Mouse (Mus musculus) erythroblast, adult 5-6 weeks (primary cell): ENCODE data around the gene Chrna7. TPM values are rescaled to one million over a fixed set of nuclear protein-coding genes. Genes with fewer than 3 reads are reported as not detected.

Experiments
- ATAC-seq: replicated peaks from 2 replicates; pipeline ENCODE4 v1.8.0; 2016; ENCODE audit warnings: moderate number of reproducible peaks, mild to moderate bottlenecking, moderate TSS enrichment, inconsistent platforms; ENCODE audit not compliant: poor library complexity, low FRiP score, severe bottlenecking
- total RNA-seq, 2 experiments: library from RNA; stranded (forward) in 1 of 2; stranded (reverse) in 1 of 2; fragments of 150-400 nt in 1 of 2; fragments of 200-764, 138-1000 nt in 1 of 2; gene quantifications; 2 replicates each; pipeline versions ENCODE4 v1.2.3 to v1.2.4; 2015 to 2017; ENCODE audit warnings: low replicate concordance in 2 of 2

The Chrna7 gene
- total RNA-seq (2015; ENCODE audit: low replicate concordance) (not detected in 2 replicates), total RNA-seq (2017; ENCODE audit: low replicate concordance) (not detected in 2 replicates)

DNA sequence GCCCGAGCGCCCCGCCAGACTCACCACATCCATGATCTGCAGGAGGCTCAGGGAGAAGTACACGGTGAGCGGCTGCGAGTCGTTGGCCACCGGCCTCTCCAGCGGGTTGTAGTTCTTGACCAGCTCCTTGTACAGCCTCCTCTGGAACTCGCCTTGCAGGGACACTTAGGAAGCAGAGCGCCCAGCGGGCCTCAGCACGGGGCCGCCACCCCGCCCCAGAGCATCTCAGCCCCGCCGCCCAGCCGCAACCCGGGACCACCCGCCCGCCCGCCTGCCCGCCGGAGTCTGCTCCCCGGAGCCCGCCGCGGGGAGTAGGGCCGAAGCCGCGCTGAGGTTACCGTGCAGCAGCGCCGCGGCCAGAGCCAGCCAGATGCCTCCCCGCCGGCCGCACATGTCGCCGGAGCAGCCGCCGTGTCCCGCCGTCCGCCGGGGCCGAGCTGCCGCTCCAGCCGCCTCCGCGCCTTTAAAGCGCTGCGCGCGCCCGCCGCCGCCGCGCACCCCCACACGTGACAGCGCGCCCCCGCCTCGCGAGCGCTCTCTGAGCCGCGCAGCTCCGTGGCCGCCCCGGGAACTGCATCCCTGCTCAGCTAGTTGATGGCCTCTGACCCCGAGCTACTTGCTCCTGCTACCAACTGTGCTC lies at the start of gene Chrna7:
TSS of gene Chrna7 (minus strand) at position 486 of the 640 bp plus-strand sequence.
- no peak for ATAC-seq

DNA sequence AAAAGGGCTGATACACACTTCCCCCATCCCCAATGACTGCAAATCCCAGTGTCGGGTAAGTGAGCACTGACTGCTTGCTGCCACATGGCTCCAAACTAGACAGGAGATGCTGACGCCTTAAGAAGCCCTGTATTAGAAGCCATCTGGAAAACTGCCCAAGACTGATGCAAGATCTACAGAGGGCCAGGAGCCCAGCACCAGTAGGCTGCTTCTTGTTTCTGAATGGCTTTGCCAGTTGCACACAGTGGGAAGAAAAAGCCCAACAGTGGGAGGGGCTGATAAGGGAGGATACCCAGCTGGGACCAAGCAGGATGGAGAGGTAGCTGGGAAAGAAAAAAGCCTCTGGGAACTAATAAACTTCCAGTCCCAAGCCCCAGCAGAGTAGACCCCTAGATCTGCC lies 37.0 kb upstream of the Chrna7 start:
- ATAC-seq: no peak

DNA sequence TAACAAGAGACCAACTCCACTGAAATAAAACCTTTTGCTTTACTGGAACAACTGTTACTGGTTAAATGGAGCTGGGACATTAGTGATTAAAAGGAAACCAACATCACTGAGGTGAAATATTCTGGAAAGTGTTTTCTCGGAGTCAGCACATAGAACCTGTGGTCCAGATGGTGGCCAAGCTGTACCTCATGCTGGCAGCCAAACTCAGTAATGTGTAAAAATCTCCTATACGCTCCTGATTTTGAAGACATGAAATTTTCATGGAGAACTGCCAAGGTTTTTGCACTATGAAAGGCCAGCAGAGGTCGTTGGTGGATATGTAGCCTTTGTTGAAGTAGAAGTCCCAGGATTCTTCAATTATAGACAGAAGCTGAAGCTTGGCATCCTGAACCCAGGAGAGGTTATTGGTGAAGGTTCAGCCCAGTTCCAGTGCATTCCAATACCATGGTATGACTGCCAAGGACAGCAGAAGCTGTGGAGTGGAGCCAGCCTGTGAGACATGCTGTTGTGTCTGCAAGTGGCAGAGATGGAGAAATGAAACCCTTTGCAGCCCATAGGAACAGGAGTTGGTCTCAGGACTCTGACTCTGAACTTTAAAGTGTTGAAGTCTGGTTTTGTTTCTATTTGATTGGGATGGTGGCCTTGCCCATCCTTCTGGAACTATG lies 25.6 kb upstream of the Chrna7 start:
- ATAC-seq: no peak

DNA sequence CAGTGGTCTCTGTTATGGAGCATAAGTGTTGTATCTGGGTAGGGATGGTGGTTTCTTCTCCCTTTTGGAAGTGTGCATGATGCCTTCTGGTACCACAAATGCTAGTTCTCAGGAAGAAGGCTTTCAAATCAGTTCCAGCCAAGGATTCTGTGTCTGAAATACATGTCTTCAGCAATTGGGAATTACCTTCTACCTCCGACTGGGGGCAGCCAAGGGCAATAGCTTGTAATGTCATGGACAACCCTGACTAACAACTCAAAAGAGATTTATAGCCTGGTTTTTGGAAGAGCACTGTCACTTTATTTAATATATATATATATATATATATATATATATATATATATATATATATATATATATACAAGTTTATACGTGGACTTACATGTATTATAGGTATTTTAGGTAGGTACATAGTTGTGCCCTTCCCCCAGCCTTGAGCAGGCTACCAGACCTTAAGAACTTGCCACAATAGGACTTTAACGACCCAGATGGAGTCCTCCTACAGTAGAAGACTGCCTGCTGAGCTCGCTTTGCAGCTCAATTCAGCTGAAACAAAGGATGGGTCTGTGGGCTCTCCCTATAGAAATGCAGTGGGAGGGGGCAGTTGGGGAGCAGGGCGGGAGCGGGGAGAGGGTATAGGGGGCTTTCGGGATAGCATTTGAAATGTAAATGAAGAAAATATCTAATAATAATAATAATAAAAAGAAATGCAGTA lies 12.9 kb upstream of the Chrna7 start:
- ATAC-seq: no peak

DNA sequence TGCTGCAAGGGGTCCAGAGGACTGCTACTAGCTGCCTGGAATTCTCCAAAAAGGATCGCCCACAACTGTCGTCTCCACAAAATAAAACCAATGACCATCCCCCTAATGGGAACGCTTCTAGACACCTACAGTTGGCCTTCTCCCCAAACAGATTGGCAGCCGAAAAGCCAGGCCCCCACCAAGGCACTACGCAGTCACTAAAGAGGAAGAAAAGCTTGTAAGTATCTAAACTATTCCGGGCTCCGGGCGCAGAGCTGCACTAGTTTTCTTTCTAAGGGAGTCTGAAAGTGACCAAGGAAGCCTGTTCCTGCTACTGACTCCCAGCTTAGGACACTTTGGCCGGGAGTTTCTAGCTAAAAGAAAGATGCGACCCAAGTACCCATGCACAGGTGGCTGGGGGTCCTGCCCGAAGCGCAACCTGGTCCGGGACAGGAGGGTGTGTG lies 707 bp downstream of the Chrna7 start:
- no peak for ATAC-seq

DNA sequence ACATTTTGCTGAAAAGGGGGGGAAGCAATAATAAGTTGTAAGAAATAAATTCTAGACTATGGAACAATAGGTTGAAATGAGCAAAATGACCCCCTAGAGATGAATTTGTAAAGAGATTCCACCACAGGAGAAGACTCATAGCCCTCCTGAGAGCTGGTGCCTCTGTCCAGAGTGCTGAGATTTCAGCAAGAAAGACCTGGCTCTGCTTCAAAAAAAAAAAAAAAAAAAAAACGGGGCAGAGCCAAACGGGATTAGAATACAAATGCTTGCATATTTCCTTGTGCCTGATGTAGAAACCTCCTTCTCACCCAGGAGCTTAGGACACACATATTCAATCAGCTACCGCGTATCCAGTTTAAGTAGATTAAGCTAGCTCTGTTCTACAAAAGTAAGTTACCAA lies 2.9 kb downstream of the Chrna7 start:
- no peak for ATAC-seq

DNA sequence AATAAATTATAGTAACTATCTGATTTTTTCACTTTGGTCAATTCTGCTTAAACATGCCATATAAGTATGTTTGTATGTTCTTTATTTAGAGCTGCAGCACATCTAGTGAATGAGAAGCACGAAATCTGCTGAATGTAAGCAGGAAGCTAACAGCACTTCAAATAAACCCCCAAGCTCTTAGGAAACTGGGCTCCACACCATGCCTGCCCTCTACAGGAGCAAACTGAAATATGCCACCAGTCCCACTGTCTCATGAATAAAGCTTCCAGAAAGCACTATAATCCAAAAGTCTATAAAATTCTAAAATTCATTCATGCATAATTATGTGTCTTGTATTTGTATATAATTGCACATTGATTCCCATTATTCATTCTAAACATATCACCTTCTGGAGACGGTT lies 5.2 kb downstream of the Chrna7 start:
- no peak for ATAC-seq

DNA sequence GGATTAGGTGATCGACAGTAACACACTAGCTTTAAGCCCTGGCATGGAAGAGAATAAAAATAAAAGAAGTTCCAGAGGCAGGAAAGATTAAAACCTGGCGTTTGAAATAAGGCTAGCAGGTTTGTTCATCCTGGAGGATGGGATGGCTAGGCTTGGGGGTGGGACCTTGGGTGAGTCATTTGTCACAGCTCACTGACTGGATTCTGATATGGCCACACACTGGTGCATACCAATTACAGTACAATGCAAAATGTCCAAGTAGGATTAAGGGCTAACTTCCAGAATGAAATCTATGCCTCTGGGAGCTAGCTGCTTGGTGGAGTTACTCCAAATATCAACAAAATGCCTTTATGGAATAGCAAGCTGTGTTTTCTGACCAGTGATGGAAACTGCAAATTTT lies 16.8 kb downstream of the Chrna7 start:
- no peak for ATAC-seq

DNA sequence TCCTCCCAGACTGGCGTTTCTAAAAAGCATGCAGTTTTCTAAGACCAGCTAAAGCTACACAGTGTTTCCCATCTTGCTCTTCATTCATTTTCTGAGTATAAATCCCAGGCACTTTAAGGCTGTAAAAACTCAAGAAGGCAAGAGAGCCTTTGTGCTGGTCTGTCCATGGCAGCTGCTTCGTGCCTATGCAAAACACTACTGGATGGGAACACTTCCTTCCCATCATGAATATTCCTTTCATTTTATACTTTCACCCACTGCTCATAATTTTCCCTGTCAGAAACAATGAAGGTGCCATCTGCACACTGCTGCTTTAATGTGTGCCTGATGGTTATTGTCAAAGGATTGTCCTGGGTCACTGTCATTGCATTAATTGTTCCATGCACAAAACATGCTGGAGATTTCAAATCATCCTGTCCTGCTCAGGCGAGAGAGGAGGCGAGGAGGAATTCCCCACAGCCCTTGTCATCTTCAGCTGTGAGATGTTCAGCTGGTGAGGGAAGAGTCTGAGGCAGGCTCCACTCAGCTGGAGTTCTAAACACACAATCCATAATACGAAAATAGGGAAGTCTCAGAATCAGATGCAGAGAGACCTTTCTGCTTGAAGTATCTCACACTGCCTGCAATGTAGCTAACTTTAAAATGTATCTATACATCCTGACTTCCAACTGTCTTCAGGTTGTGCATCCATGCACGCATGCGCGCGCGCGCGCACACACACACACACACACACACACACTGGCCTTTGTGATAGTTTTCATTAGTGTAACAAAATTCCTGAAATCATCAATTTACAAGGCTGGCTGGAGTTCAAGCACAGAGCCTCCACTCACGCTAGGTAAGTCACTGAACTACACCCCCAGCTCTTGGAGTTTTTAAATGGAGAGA lies 22.5 kb downstream of the Chrna7 start:
- no peak for ATAC-seq

DNA sequence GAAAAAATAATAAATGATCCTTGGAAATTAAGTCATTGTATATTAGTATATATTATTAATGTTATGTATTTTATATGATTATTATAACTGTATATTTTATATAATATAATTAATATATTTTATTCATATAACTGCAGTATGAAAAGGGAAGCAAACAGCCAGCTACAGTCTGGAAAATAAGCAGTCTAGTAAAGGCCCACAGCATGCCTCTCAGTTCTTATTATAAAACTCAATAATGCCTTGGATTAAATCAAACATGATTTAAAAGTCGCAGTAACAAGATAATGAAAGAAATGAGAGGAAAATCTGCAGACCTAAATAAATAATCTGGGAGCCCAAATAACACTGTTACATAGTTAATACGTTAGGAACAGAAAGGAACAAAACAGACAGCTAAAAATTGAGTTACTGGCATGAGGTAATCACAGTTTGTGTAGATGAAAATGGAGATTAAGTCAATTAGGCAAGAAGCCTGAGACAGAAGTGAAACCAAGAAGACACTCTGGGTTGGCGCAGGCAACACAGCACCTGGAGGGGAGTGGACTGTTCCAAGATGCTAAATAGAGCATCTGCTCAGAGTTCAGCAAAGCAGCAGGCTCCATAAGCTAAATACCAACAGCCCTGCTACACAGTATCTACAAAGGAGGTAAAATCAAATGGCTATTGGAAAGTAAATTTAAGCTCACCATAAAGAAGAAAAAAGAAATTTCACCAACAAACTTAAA lies 42.1 kb downstream of the Chrna7 start:
- no peak for ATAC-seq

DNA sequence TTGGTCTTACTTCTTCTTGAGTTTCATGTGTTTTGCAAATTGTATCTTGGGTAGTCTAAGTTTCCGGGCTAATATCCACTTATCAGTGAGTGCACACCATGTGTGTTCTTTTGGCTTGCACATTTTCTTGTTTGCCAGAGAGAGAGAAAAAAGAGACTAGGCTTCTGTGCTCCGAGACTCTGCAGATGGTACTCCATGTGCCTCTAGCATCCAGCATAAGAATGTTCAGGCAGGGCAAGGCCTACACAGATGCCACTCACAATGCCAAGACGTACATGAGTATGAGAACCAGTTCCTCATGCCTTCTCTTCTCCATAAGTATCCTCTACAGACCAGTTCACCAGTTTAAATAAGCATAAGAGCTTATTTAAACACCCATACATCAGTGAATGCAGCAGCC lies 47.8 kb downstream of the Chrna7 start:
- no peak for ATAC-seq

DNA sequence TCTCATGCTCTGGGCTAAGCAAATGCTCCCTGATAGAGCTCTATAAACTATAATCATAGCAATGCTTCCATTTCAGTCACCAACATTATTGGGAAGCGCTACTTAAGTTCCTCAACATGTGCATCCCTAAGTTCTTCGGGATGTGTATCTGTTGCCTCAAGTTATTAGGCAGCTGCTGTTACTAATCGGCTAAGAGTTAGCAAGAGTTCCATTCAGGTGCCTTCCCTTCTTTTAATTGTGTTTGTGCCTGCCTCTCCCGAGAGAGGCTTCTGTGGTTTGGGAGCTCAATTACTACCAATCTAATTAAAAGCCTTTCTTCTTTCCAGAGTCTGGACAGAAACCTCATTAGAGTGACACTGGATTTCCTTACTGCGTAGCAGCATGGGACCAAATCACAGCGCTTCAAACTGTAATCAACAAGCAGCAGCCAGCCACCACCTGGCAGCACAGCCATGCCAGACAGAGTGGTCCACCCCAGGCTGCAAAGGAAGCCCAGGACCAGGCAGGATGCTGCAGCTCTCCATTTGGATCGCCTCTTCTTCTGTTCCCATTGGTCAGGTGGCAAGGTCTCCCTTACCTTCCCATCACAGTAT lies 50.0 kb downstream of the Chrna7 start:
- no peak for ATAC-seq

DNA sequence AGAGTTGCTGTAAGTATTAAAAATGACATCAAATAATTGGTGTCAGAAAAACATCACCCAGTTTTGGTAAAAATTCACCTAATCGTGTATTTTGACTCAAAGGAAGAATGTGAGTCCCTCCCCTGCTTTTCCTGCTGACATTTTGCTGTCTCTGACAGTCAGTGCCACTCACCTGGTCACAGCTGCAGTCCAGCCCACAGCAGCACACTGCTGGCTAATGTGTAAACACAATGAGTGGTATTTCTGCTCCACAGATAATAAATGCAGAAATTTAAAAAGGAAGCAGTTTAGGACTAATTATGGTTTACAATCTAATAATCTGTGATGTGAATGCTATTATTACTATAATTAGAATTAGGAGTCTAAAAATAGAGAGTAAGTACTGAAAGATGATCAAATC lies 59.1 kb downstream of the Chrna7 start:
- ATAC-seq: no peak

DNA sequence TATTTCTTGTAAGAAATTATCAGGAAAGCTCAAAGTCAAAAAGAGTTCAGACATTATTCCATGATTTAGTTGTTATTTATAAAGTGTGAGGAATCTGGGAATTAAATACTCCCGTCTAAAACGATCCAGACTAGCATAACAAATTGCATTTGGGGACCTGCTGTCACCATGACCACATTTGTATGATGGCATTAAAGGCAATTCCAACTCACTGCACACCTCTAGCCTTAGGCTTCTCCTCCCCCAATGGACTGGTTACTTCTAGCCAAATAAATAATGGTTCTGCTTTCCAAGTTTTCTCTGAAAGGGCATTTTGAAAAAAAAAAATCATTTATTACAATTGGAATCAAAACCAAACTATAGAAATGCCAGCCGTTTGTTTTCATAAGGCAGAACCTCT lies 63.6 kb downstream of the Chrna7 start:
- no peak for ATAC-seq

DNA sequence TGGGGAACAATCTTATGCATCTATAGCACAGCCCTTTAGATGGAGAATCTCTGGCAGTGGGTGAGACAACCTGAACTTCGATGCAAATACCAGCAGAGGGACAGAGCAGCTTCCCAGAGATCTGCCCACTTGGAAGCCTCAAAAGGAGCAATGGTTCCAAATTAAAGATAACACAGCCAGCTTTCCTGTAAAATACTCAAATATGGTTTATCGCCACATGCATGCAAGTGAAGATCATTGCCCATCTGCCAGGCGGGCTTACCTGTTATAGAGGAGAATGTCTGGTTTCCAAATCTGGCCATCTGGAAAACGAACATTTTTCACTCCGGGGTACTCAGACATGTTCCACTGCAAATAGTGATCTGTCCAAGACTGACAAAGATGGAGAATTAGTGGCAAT lies 64.0 kb downstream of the Chrna7 start:
- ATAC-seq: no peak

DNA sequence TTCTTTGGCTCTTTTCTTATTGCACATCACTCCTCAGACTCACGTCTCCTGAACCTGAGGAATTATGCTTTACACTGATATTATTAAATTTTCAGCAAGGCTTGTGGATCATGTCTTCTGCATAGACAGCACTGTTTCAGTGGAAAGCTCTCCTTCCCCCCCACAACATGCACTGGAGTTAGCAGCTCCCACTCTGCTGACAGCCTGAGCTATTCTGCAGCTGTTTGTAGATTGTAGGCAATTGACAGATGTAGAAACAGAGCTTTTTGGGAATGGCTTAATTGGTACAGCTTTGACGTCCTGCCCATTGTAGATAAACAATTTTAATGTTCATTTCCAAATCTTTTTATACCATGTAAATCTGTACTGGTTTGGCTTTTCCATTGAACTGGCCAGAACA lies 89.8 kb downstream of the Chrna7 start:
- no peak for ATAC-seq

DNA sequence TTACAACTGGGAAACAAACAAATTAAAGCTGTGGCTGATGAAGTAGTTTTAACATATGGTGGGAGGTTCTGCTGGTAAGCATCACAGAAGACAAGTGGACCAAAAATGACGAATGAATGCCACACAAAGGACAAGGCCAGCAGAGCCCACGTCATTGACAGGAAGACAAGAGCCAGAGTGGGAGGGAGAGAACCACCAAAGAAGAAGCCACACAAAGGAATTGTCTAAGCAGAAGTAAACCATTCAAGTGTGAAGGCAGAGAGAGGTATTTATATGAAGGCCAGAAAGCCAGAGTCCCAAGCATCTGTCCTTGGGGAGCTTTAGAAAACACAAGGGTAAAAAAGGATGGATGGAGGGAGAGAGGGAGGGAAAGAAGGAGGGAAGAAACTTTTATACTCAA lies 98.7 kb downstream of the Chrna7 start:
- ATAC-seq: no peak

DNA sequence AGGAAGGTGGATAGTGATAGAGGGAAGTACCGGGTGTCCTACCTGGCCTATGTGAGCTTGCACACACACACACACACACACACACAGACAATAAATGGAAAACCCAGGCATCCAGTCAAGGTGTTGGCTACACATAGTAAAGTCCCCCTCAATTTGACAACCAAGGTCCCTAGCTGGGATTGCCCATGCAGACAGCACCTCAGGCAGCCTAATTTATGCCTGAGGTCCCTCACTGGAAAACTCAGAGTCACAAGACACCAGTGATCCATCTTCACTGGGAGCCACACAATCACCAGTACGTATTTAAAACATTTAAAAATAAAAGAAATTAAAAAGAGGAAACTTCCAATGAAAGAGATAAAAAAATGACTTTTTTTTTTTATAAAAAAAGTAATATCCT lies 99.1 kb downstream of the Chrna7 start:
- no peak for ATAC-seq

DNA sequence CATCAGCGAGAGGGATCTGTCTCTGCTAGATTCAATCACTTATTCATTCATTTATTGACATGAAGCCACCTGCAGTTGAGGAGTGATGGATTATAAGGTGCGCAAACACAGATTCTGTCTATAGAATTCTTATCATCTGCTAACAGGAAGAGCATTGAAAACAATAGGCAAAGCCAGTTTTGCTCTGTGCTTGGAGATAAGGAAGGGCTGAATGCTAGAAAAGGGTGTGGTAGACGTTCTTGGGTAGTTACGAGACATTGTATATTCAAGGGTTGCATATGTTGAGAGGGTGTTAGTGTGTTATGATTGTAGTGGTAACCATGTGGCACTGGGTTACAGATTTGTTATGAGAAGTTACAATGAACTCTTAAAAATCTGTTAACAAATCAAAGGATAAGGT lies 103.0 kb downstream of the Chrna7 start:
- ATAC-seq: no peak
